Mouse (Mus musculus): ENCODE data around the gene Cux2.

The Cux2 gene

GRCm38 (mm10) chr5:121837441-121838340 is 212.2 kb downstream of the Cux2 start, which contains the start of gene Sh2b3:
Sh2b3 (minus strand) TSS chr5:121837646.
- no peak for DNase-seq (ENCODE audit: low spot score)

DNA sequence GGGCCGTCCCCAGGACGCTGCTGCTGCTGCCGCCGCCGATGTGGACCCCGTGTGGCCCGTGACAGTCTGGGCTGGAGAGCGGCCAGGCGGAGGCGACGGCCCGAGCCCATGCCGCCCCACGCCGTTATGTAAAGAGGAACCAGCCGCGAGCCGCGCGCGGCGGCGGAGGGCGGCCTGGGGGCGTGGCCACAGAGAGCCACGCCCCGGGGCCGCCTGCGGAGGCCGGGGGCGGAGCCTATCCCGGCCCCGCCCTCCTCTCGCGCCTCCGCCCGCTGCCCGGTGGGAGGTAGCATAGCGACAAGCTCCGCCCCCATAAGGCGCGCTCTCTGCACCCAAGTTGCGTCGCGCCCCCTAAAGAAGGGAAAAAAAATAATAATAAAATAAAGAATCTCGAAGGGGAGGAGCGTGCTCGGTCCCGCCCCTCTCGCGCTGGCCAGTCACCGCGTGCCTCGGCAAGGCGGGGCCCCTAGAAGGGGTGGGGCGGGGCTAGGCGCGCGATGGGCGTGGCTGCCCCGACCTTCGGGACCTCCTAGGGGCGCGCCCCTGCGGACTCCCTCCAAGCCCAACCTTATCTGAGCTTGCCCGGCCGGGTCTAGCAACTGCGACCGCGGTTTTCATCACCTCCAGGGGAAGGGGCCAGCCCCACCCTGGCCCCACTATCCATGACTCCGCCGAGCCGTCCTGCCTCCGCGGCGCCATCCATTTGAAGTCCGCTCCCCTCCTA is 213.0 kb downstream of the Cux2 start:
- DNase-seq (ENCODE audit: low spot score), result peak; percentile 86

- peak; percentile 33 for DNase-seq (ENCODE audit: low spot score)
These were observed 213.8 kb downstream of the Cux2 start for GRCm38 (mm10) chr5:121835949-121836691.

GRCm38 (mm10) chr5:121834991-121835747 is 214.7 kb downstream of the Cux2 start:
- DNase-seq (ENCODE audit: low spot score), result no peak

GRCm38 (mm10) chr5:121834241-121834606 is 215.7 kb downstream of the Cux2 start:
- no peak for DNase-seq (ENCODE audit: low spot score)

GRCm38 (mm10) chr5:121833572-121834240 is 216.2 kb downstream of the Cux2 start:
- peak; percentile 41 for DNase-seq (ENCODE audit: low spot score)

- no peak for DNase-seq (ENCODE audit: low spot score)
These were observed 216.7 kb downstream of the Cux2 start for GRCm38 (mm10) chr5:121833159-121833558.

DNA sequence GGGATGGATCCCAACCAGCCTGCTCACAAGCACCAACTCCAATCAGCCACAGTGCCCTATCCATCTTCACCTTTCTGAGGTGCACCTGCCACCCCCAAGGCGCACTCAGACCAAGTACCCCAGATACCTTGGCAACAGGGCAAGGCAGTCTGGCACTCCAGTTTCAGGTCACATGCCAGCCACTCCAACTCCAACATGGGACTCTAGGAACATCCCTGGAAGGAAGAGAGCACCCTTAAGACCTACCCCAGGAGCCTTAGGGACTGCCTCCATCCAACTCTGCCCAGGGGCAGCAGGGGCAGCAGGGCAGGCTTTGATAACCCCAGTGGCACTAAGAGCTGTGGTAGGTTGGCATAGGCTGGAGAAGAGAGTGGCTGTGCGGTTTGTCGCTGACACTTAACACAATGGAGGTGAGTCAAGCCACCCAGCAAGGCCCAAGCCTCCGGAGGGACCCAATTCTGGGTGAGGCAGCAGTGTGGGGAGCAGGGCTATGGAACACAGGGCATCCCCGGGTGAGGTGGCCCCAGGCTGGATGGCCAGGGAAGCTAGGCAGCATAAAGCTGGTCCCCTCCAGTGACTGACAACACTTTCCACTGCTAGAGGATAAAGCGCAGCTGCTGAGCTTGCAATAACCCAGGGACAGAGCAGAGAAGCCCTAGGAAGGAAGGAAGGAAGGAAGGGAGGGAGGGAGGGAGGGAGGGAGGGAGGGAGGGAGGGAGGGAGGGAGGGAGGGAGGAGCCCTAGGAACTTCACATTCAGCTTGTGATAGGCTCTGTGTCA is 217.3 kb downstream of the Cux2 start:
- no peak for DNase-seq (ENCODE audit: low spot score)

DNA sequence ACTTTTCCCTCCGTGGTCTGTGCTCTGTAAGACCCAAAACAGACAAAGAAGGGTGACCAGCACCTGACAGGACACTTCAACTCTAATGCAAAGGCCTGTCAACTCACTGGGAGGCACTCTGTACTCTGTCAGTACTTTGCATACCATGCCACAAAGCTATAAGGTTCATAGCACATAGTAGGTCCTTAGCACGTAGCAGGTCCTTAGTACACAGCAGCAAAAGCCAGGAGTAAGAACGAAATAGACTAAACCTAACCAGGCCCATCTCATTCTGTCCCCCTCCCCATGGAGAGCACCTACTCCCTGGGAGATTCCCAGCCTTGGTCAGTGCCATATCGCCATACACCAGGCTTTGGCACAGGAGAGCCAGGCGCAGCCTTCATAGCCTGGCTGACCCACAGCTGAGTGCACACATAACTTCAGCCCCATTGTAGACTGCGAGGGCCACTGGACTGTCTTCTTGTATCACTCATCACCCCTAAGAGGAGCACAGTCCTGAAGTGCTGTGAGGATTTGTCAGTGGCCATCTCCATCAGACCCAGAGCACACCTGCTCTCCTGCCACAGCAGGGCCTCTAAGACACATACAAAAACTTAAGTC is 218.8 kb downstream of the Cux2 start:
- no peak for DNase-seq (ENCODE audit: low spot score)

GRCm38 (mm10) chr5:121828491-121829432 is 221.1 kb downstream of the Cux2 start:
- peak; percentile 58 for DNase-seq (ENCODE audit: low spot score)

DNA sequence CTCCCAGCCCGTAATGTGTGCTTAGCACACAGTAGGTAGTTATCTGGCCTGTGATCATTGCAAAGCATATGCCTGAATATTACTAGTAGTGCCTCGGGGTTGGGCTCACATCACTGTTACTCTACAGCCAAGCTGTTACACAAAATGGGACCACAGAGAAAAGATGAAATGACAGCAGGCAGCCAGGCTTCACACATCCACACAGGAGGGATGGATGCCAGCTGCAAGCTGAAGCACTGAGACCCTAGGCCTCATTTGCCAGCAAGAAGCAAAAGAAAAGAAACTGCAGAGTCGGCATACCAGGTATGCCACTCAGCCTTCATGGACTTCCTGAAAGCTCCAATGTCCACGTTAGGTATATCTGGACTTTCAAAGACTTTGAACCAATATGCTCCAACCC is 222.0 kb downstream of the Cux2 start:
- DNase-seq (ENCODE audit: low spot score), result no peak

DNA sequence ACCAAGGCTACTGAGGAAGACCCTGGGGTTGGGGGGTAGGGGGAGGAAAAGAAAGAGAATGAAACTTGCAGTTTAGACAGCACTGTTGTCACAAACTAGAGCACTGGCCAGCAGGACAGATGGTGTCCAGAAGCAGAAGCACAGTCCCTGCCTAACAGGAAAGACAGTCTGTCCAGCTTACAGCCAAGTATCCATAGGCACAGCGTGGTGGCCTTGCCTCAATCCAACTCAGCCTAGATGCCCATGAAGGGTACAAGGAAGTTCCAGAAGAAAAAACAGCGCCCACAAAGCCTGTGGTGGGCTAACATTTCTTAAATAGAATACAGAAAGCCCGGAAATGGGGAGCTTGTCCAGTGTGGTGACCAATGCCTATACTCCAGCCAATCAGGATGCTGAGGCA is 224.3 kb downstream of the Cux2 start:
- DNase-seq (ENCODE audit: low spot score), result no peak

DNA sequence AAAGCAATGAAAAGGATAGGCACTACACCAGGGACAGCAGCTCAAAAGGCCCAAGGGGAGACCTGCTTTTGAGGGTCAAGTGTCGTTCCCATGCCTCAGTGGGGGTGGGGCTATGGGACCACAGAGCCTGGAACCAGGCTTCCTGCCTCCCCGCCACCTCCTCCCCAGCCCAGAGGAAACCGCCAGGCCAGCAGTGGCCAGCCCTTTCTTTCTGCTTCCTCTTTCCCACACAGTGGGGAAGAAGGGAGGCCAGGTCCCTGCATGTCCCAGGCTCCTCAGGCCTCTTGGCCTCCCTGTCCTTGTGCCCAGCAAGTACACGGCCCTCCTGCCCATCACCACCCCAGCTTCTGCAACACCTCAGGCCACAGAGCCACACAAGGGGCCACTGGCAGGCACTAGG is 225.8 kb downstream of the Cux2 start:
- DNase-seq (ENCODE audit: low spot score), result no peak

- DNase-seq (ENCODE audit: low spot score), result no peak
These were observed 226.2 kb downstream of the Cux2 start for GRCm38 (mm10) chr5:121823668-121824067.

GRCm38 (mm10) chr5:121822786-121823505 is 227.0 kb downstream of the Cux2 start:
- no peak for DNase-seq (ENCODE audit: low spot score)

- DNase-seq (ENCODE audit: low spot score), result no peak
These were observed 228.3 kb downstream of the Cux2 start for GRCm38 (mm10) chr5:121821552-121821951.

DNA sequence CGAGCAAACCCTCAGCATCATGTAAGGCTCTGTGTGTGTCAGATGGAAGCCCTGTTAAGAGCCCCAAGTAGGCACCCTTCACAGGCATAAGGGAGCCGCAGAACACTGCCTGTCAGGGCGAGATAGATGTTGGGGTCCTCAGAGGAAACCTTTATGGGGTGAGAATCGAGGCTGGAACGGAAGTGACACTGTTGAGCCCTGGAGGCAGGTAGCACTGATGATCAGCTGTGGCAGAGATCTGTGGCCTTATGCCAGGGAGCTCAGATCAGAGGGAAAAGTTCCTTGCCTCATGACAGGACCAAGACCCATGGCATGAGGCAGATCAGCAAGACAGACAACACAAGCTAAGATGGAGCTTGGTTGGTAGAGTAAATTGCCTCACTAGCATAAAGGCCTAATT is 228.8 kb downstream of the Cux2 start:
- no peak for DNase-seq (ENCODE audit: low spot score)

DNA sequence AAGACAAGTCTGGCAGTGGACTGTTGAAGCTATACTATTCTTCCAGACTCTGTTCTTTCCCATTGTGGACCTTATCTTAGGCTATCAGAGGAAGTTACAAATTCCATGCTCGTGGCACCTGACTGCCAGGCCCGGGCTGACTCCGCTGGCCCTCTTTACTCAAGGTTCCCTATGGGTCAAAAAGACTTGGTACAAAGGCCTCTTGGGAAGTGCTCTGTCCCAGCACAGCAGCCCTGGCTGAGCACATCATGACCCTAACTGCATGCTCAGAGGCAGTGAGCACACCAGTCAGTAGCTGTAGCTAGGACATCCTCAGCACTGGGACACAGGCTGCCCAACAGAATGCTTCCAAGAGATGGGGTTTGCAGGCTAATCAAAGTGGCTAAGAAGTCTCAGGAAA is 229.2 kb downstream of the Cux2 start:
- DNase-seq (ENCODE audit: low spot score), result no peak
